Mouse (Mus musculus) heart, embryonic 10.5 days (tissue): ENCODE results near the gene Mlx. TPM values are rescaled to one million over a fixed set of nuclear protein-coding genes. Genes with fewer than 3 reads are reported as not detected.
A peak's percentile ranks its signal among the peaks of the same experiment; 100 is the strongest.

Source experiments
- DNase-seq: peaks from one replicate; pipeline ENCODE4 v3.0.0-alpha.2; 2017; ENCODE audit warnings: low spot score
- H3K27ac ChIP-seq: fragments of 300-500 bp; sonication (generic); 2 replicates; pipeline ENCODE4 v1.5.1; 2016; ENCODE audit warnings: mild to moderate bottlenecking
- H3K27me3 ChIP-seq: fragments of 300-500 bp; sonication (generic); 2 replicates; pipeline ENCODE4 v1.6.1; 2016; ENCODE audit warnings: mild to moderate bottlenecking; ENCODE audit not compliant: poor library complexity, insufficient read depth, severe bottlenecking
- H3K36me3 ChIP-seq: fragments of 300-500 bp; sonication (generic); 2 replicates; pipeline ENCODE4 v1.6.1; 2016; ENCODE audit warnings: mild to moderate bottlenecking, moderate library complexity
- H3K4me1 ChIP-seq: fragments of 300-500 bp; sonication (generic); 2 replicates; pipeline ENCODE4 v1.6.1; 2016; ENCODE audit warnings: mild to moderate bottlenecking
- H3K4me3 ChIP-seq: fragments of 300-500 bp; sonication (generic); 2 replicates; pipeline ENCODE4 v1.5.1; 2016; ENCODE audit warnings: mild to moderate bottlenecking, moderate library complexity
- H3K9me3 ChIP-seq: fragments of 300-500 bp; sonication (generic); 2 replicates; pipeline ENCODE4 v1.6.1; 2016; ENCODE audit warnings: mild to moderate bottlenecking, moderate library complexity
- WGBS: fragments of 180-500 bp; shearing (Covaris S2); methylation state at CpG from one replicate; pipeline ENCODE4 v1.1.7; 2016; 5-methylcytosine and 5-hydroxymethylcytosine counted together
- polyA plus RNA-seq: library from polyadenylated mRNA; unstranded; fragments of >200 nt; fragmentation: Nextera tagmentation; extraction: Ambion mirVana; gene quantifications from 2 replicates; pipeline ENCODE4 v1.2.1, GENCODE M21; 2016

Mlx gene
- polyA plus RNA-seq, 1 experiment from 2014 or later, result 52.0 TPM

DNA sequence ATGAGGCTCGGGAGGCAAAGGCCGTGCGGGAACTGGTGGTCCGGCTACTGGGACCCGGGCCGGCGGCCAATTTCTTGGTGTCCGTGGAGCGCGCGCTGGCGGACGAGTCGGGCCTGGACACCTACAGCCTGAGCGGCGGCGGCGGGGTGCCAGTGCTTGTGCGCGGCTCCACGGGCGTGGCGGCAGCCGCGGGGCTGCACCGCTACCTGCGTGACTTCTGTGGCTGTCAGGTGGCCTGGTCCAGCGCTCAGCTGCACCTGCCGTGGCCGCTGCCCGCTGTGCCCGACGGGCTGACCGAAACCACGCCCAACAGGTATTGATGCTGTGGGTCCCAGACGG, 16.9 kb upstream of the Mlx start:
- 0% methylated on average over 36 of the region's 36 CpGs for WGBS
- no peak for DNase-seq
- Histone ChIP-seq H3K4me1 (peaks cover 31% of the 10 kb centered on the region), H3K27me3 (peaks cover 31% of the 10 kb centered on the region), H3K9me3 (no peaks in the 10 kb centered on the region), H3K27ac (peak overlapping the region; percentile 91), H3K36me3 (peaks cover 3% of the 10 kb centered on the region; the same call in 1 of the 2 replicates), H3K4me3 (peak overlapping the region; percentile 93)

DNA sequence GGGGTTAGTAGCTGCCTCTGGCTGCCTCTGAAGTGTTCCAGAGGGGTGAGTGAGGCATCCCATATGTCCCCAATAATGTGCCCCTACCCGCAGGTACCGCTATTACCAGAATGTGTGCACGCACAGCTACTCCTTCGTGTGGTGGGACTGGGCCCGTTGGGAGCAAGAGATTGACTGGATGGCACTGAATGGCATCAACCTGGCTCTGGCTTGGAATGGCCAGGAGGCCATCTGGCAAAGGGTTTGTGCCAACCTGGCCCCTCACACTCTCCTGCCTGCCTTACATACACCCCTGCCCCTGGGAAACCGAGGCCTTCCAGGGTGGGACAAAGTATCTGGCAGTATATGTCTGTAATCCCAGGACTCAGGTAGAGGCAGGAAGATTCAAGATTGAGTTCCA, 16.1 kb upstream of the Mlx start:
- Histone ChIP-seq H3K27me3 (peaks cover 34% of the 10 kb centered on the region), H3K4me1 (peaks cover 25% of the 10 kb centered on the region), H3K36me3 (peaks cover 3% of the 10 kb centered on the region; the same call in 1 of the 2 replicates), H3K9me3 (no peaks in the 10 kb centered on the region), H3K27ac (no peak overlapping the region), H3K4me3 (peak overlapping the region; percentile 93)
- 67% methylated on average over 6 of the region's 6 CpGs for WGBS
- no peak for DNase-seq

DNA sequence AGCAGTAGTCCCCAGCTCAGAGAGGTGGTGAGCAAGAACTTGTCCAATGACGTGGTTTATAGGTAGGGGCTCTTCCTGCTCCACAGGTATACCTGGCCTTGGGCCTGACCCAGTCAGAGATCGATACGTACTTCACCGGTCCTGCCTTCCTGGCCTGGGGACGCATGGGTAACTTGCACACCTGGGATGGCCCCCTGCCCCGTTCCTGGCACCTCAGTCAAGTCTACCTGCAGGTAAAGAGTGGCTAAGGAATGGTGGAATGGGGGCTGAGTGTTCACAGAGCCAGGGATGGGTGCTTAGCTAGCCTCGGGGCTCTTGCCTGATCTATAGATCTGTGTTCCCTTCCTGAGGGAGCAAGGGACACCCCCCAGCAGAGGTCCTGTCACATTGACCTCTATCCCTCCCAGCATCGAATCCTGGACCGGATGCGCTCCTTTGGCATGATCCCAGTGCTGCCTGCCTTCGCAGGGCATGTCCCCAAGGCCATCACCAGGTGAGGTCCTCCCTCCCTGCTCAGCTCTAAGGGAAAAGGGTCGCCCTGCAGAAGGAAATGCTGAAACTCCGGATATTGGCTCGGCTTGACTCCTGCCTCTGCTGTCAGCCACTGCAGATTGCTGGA, 15.2 kb upstream of the Mlx start:
- H3K27ac ChIP-seq, result no peak overlapping the region
- no peak overlapping the region for H3K4me3 ChIP-seq
- peaks cover 9% of the 10 kb centered on the region; the same call in 1 of the 2 replicates for H3K36me3 ChIP-seq
- DNase-seq, result no peak
- WGBS, result 64% methylated on average over 14 of the region's 14 CpGs
- peaks cover 17% of the 10 kb centered on the region for H3K4me1 ChIP-seq
- no peaks in the 10 kb centered on the region for H3K9me3 ChIP-seq
- peaks cover 43% of the 10 kb centered on the region for H3K27me3 ChIP-seq

DNA sequence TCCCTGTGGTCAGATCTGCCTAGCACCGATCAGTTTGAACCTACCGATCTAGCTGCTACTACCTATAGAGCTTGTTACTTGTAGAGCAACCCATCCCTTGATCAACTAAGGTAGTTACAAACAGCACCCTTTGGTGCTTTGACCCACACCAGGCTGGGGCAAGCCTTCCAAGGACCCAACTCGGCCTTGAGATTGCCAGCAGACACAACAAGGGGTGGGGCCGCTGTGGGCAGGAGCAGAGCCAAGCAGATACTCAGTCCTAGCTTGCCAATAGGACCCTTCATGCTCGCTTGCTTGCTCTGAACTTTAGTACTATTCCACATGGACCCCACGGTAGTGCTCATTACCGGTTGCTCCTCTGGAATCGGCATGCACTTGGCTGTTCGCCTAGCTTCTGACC, 9.0 kb upstream of the Mlx start, which contains the start of gene Hsd17b1:
Gene Hsd17b1 (plus strand): TSS at position 291 of the 400 bp plus-strand sequence.
- no peak for DNase-seq
- 69% methylated on average over 9 of the region's 9 CpGs for WGBS
- Histone ChIP-seq H3K27me3 (peaks cover 65% of the 10 kb centered on the region), H3K27ac (no peak within 1 kb of the TSS), H3K9me3 (no peaks in the 10 kb centered on the region), H3K4me3 (peak within 1 kb of the TSS; percentile 25; the same call in 1 of the 2 replicates), H3K36me3 (peaks cover 8% of the 10 kb centered on the region; the same call in 1 of the 2 replicates), H3K4me1 (peaks cover 23% of the 10 kb centered on the region)

DNA sequence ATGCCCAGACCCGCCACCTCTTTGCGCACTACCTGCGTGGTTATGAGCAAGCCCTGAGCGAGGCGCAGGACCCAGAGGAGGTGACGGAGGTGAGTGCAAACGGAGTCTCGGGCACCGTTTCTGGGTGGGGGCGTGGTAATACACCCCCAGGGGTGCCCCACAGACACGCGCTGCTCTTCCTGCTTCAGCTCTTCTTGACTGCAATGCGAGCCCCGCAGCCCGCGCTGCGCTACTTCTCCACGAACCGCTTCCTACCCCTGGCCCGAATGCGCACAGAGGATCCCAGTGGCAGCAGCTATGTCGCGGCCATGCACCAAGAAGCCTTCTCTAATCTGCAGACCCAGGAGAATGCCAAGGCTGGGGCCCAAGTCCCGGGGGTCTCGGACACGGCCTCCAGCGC, 7.3 kb upstream of the Mlx start:
- no peaks in the 10 kb centered on the region for H3K9me3 ChIP-seq
- H3K27me3 ChIP-seq, result peaks cover 60% of the 10 kb centered on the region
- H3K4me3 ChIP-seq, result peak overlapping the region; percentile 25
- WGBS, result 2% methylated on average over 27 of the region's 27 CpGs
- no peak overlapping the region for H3K27ac ChIP-seq
- H3K4me1 ChIP-seq, result peaks cover 39% of the 10 kb centered on the region
- peaks cover 8% of the 10 kb centered on the region for H3K36me3 ChIP-seq
- no peak for DNase-seq

DNA sequence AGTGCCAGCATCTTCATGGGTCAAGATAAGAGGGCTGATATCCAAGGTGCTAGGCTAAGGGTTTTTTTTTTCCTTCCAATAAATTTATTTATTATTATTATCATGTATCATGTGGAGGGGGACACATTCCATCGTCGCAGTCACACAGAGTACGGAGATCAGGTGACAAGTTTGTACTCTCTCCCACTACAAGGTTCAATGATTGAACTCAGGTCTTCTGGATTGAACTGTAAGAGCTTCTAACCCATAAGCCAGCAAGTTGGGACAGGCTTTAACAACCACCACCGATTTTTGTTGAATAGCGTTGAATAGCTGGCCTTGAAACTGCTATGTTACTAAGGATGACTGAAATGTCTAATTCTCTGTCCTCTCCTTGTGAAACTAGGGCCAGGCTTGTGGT, 6.7 kb upstream of the Mlx start:
- peaks cover 44% of the 10 kb centered on the region for H3K4me1 ChIP-seq
- DNase-seq, result no peak
- WGBS, result 68% methylated on average over 5 of the region's 5 CpGs
- H3K27me3 ChIP-seq, result peaks cover 60% of the 10 kb centered on the region
- H3K36me3 ChIP-seq, result peaks cover 14% of the 10 kb centered on the region
- no peaks in the 10 kb centered on the region for H3K9me3 ChIP-seq
- no peak overlapping the region for H3K4me3 ChIP-seq
- H3K27ac ChIP-seq, result no peak overlapping the region

DNA sequence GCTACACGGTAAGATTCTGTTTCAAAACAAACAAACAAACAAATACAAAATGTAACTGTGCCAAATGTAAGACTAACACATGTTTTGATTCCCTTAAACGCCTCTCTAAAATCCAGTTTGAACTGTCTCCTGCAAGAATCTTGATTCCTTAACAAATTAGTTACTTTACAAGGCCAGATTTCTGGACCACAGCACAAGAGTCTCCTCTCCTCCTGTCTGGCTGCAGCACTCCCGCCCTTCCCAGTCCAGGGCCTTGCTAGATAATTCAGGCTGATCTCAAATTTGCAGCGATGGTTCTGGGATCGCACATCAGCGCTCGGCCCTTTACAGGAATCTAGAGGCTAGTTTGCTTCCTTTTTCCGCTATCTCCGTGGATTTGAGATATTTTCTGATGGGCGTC, 5.4 kb upstream of the Mlx start:
- DNase-seq, result no peak
- WGBS, result 6% methylated on average over 10 of the region's 10 CpGs
- H3K27ac ChIP-seq, result peak overlapping the region; percentile 89

DNA sequence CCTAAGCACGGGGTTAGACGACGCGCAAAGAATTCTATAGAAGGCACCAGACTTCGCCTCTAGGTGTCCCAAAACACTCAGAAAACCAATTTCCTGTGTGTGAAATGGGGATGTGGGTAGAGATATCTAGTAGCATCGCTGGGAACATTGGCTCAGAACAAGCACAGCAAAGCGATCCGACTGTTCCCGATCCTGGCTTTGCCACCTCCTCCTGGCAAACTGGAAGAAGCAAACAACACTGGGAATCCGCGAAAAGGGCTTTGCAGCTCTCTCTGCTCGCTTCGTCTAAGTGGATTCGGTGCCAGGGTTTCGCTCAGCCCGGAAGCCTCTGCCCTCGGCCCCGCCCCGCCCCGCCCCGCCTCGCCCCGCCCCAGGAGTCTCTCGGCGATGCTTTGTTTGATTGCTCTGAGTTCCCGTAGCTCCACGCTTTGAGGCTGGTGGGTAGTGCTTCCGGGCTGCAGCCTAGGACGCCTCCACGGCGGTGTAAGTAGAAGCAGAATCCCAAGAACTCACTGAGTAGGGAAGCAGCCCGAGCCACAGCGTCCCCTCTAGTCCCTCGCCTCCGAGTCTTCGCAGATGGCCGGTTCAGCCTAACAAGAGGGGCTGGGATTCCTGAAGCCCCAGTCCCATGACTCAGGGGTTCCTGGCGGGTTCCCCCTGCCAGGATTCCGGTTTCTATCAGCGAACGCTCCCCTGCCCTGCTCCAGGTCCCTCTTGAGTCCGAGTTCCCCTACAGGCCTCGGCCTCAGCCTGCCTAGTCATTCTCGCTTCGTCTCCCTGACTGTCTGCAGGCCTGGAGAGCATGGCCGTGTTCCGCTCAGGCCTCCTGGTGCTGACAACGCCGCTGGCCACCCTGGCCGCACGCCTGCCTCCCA, 4.6 kb upstream of the Mlx start, which contains the start of gene Coasy:
Gene Coasy (plus strand): TSS at position 358 of the 875 bp plus-strand sequence.
- Histone ChIP-seq H3K4me3 (peak within 1 kb of the TSS; percentile 78), H3K27me3 (peaks cover 43% of the 10 kb centered on the region), H3K9me3 (no peaks in the 10 kb centered on the region), H3K36me3 (peaks cover 13% of the 10 kb centered on the region), H3K27ac (peak within 1 kb of the TSS; percentile 89), H3K4me1 (peaks cover 63% of the 10 kb centered on the region)
- WGBS, result under 1% methylated on average over 51 of the region's 51 CpGs
- DNase-seq, result peak; percentile 97

More for the DNA sequence above, 5.4 kb upstream of the Mlx start:
- Histone ChIP-seq H3K4me1 (peaks cover 56% of the 10 kb centered on the region), H3K4me3 (peak overlapping the region; percentile 78), H3K27me3 (peaks cover 51% of the 10 kb centered on the region), H3K9me3 (no peaks in the 10 kb centered on the region), H3K36me3 (peaks cover 18% of the 10 kb centered on the region)

DNA sequence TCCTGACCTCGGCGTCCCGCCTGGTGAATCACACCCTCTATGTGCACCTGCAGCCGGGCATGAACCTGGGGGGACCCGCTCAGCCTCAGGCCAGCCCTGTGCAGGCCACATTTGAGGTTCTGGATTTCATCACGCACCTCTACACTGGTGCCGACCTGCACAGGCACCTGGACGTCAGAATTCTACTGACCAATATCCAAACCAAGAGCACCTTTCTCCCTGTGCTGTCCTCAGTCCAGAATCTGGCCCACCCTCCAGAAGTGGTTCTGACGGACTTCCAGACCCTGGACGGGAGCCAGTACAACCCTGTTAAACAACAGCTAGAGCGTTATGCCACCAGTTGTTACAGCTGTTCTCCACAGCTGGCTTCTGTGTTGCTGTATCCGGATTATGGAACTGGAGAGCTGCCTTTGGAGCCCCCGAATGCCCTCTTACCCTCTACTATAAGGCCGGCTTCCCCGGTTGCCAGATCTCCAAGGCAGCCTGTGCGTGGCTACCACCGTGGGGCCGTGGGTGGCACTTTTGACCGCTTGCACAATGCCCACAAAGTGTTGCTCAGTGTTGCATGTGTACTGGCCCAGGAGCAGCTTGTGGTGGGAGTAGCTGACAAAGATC, 3.9 kb upstream of the Mlx start:
- DNase-seq, result no peak
- Histone ChIP-seq H3K36me3 (peaks cover 13% of the 10 kb centered on the region), H3K4me3 (peak overlapping the region; percentile 78), H3K27me3 (peaks cover 35% of the 10 kb centered on the region), H3K27ac (peak overlapping the region; percentile 89), H3K4me1 (peaks cover 70% of the 10 kb centered on the region), H3K9me3 (no peaks in the 10 kb centered on the region)
- 41% methylated on average over 19 of the region's 19 CpGs for WGBS

DNA sequence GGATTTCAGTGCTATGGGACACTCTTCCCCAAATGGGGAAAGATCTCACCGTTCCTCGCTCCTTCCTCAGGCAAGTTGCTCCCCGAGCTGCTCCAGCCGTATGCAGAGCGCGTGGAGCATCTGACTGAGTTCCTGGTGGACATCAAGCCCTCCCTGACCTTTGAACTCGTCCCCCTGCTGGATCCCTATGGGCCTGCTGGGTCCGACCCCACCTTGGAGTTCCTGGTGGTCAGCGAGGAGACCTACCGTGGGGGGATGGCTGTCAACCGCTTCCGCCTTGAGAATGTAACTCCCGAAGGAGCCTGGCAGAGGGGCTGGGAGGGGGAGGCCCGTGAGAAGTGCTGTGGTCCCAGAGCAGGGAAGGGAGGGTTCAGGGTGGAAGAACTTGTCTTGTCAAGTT, 2.8 kb upstream of the Mlx start:
- Histone ChIP-seq H3K4me3 (no peak overlapping the region), H3K36me3 (peaks cover 22% of the 10 kb centered on the region), H3K9me3 (no peaks in the 10 kb centered on the region), H3K27ac (peak overlapping the region; percentile 42; the same call in 1 of the 2 replicates), H3K27me3 (peaks cover 25% of the 10 kb centered on the region), H3K4me1 (peaks cover 68% of the 10 kb centered on the region)
- DNase-seq, result no peak
- WGBS, result 83% methylated on average over 14 of the region's 14 CpGs

DNA sequence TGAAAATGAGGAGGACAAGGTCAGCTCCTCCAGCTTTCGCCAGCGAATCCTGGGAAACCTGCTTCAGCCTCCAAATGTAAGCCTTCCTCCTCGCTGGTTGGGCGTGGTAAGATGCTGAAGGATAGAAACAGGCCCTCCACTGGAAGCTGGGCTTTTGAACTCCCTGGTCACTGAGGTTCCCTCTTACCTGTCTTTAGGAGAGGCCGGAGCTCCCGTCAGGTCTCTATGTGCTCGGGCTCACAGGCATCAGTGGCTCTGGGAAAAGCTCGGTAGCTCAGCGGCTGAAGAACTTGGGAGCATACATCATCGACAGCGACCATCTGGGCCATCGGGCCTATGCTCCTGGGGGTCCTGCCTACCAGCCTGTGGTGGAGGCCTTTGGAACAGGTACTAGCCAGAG, 2.3 kb upstream of the Mlx start:
- Histone ChIP-seq H3K27me3 (peaks cover 19% of the 10 kb centered on the region), H3K36me3 (peaks cover 28% of the 10 kb centered on the region), H3K9me3 (no peaks in the 10 kb centered on the region), H3K4me1 (peaks cover 62% of the 10 kb centered on the region), H3K27ac (no peak overlapping the region), H3K4me3 (no peak overlapping the region)
- 91% methylated on average over 12 of the region's 12 CpGs for WGBS
- DNase-seq, result no peak

DNA sequence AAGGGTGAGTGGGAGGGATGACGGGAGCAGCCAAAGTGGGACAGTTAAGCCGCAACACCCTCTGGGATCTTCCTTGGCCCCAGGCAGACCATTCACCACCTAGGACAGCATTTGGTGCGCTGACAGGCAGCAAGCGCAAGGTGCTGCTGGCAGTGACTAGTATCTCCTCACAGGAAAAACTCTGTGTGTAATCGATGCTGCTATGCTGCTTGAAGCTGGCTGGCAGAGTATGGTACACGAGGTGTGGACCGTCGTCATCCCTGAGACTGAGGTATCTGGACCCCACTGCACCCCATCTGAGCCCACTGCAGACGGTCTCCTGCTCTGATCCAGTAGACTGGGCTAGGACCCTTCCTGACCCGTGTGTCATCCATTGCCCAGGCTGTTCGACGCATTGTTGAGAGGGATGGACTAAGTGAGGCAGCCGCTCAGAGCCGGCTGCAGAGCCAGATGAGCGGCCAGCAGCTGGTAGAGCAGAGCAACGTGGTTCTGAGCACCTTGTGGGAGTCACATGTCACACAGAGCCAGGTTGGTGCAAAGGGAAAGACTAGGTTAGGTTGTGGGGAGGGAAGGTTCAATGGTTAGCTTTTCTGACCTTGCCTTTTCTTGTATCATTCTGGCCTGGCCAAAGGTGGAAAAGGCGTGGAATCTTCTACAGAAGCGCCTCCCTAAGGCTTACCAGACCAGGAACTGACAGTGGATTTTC, 1.3 kb upstream of the Mlx start:
- H3K4me1 ChIP-seq, result peaks cover 60% of the 10 kb centered on the region
- WGBS, result 91% methylated on average over 18 of the region's 18 CpGs
- peak overlapping the region; percentile 92; the same call in 1 of the 2 replicates for H3K27ac ChIP-seq
- DNase-seq, result no peak
- no peak overlapping the region for H3K4me3 ChIP-seq
- H3K27me3 ChIP-seq, result peaks cover 9% of the 10 kb centered on the region
- H3K36me3 ChIP-seq, result peaks cover 37% of the 10 kb centered on the region
- H3K9me3 ChIP-seq, result no peaks in the 10 kb centered on the region
